Mouse (Mus musculus) E14TG2a.4 (cell line): ENCODE measurements around the gene Fbxo36.

Experiments
- CTCF ChIP-seq: conservative IDR thresholded peaks from 2 replicates; pipeline ENCODE4 v1.5.1; 2014; ENCODE audit warnings: low read length
- NANOG ChIP-seq: IDR thresholded peaks from 2 replicates; pipeline ENCODE4 v1.6.1; 2014; ENCODE audit warnings: borderline replicate concordance, low read length, mixed read lengths

- TF ChIP-seq CTCF, result no peak
- TF ChIP-seq NANOG, result no peak
These were observed 100.7 kb downstream of the Fbxo36 start for GRCm38 (mm10) chr1:84940322-84940721.
